Mouse (Mus musculus) testis, adult 2 months (tissue): ENCODE measurements around the gene Papss2.

ENCODE experiments used
- CTCF ChIP-seq: fragments of 200-500 bp; IDR thresholded peaks from 2 replicates; pipeline ENCODE4 v1.5.1; 2012; ENCODE audit warnings: low read depth, mild to moderate bottlenecking, inconsistent platforms, low read length, moderate library complexity; ENCODE audit not compliant: control insufficient read depth, insufficient read depth, insufficient replicate concordance
- POLR2A ChIP-seq: fragments of 200-500 bp; IDR thresholded peaks from 2 replicates; pipeline ENCODE4 v1.6.1; 2012; ENCODE audit warnings: low read depth, mild to moderate bottlenecking, inconsistent platforms, low read length, moderate library complexity; ENCODE audit not compliant: control insufficient read depth

GRCm38 (mm10) chr19:32547396-32547795, 48.2 kb upstream of the Papss2 start:
- TF ChIP-seq POLR2A (no peak), CTCF (no peak)
